Mouse (Mus musculus): ENCODE data around the gene Sh2d1a.
A peak's percentile ranks its signal among the peaks of the same experiment; 100 is the strongest.

The Sh2d1a gene

GRCm38 (mm10) chrX:42502291-42503043, at the start of gene Sh2d1a:
TSS of gene Sh2d1a (plus strand) at chrX:42502453.
- DNase-seq (ENCODE audit: low spot score in 2 of 2): peak in 1 of 2 experiments; percentile 12

- DNase-seq (ENCODE audit: low spot score in 2 of 2): no peak
Measured at GRCm38 (mm10) chrX:42453001-42453400, 49.3 kb upstream of the Sh2d1a start.

DNA sequence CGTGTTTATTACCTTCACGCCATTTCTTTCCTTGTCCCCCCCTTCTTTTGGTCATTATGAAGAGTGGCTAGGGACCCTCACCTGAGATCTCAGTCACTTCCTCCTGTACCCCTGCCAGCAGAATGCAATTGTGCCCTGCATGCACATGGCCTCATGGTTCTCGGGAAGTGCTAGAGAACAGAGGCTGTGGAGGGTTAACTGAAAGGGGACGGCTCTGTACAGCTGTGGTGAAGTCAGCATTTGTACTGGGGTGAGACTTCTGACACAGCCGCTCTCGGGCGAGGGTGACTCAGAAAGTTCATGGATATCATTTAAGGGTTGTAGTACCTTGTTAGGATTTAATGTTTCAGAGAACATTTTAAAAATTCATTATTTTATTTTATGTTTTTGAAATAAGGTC, 47.7 kb upstream of the Sh2d1a start:
- no peak for DNase-seq (ENCODE audit: low spot score in 2 of 2)

DNA sequence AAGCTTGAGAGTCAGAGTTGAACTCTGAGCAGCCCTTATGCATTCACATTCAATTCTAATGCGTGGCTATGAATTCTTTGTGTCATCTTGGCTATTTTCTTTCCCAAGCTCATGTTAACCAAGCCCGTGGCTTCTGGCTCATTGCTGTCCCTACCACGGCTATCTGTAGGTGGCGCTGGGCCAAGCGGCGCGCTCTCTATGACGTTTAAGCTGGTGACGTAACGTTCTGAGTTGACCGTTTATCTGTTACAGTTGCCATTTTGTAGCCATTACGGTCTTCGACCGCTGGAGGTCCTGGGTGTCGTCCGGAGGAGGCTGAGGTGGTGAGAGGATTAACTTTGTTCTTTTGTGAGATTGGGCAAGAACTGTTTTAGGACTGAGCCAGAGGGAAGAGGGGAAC, 12.8 kb upstream of the Sh2d1a start, which contains the start of gene Tex13c2:
TSS of gene Tex13c2 (plus strand) at position 246 of the 400 bp plus-strand sequence.
- DNase-seq (ENCODE audit: low spot score in 2 of 2): no peak

GRCm38 (mm10) chrX:42490336-42490735, 11.9 kb upstream of the Sh2d1a start:
- DNase-seq (ENCODE audit: low spot score in 2 of 2): no peak

GRCm38 (mm10) chrX:42500538-42500937, 1.7 kb upstream of the Sh2d1a start:
- DNase-seq (ENCODE audit: low spot score in 2 of 2): no peak

DNA sequence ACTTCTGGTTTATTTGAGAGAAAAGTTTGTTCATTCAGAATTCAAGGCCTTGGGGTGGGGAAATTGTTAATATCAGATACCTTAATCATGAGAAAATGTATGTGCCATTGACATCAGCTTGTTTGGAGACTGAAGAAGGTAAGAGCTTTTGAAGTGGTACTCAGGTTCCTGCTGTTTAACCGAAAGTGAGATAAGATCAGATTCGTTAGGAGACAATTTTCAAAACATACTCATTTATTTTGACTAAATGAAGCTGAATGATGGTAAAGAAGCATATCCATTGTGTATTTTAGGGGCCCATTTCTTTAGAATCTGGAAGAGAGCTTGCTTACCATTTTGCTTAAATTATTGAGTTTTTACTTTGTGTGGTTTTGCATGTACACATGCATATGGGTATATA, 8.9 kb downstream of the Sh2d1a start:
- DNase-seq (ENCODE audit: low spot score in 2 of 2): no peak

DNA sequence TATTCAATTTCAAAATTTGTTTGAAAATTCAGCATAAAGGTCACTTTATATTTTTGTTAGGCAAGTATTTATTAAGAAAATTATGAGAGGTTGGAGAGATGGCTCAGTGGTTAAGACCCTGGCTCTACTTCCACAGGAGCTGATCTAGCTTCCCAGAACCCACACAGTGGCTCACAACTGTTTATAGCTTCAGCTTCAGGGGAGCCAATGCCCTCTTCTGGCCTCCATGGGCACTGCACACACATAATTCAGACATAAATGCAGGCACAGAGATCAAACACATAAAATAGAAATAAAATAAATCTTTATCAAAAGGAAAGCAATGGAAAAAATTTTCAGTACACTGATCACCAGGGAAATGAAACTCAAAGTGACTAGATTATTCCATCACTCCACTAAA, 10.3 kb downstream of the Sh2d1a start:
- DNase-seq (ENCODE audit: low spot score in 2 of 2): peak in 1 of 2 experiments; percentile 15

GRCm38 (mm10) chrX:42522868-42523267, 20.6 kb downstream of the Sh2d1a start:
- DNase-seq (ENCODE audit: low spot score in 2 of 2): no peak

DNA sequence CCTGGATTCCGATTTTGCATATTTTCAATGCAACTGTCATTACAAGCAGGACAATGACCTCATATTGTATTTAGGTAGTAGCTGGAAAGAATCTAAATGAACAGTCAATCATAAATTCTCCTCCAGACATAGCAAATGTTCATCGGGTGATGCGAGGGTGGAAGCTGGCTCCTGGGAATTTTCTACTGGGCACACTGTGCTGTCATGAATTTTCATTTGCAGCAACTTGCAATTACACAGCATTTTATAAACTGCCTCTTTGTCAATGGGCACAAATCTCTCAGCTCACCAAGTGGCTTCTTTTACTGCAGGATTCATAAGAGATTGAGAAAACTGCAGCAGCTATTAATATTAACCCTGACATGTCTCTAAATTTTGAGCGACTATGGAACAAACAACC, 28.4 kb downstream of the Sh2d1a start:
- DNase-seq (ENCODE audit: low spot score in 2 of 2): no peak

DNA sequence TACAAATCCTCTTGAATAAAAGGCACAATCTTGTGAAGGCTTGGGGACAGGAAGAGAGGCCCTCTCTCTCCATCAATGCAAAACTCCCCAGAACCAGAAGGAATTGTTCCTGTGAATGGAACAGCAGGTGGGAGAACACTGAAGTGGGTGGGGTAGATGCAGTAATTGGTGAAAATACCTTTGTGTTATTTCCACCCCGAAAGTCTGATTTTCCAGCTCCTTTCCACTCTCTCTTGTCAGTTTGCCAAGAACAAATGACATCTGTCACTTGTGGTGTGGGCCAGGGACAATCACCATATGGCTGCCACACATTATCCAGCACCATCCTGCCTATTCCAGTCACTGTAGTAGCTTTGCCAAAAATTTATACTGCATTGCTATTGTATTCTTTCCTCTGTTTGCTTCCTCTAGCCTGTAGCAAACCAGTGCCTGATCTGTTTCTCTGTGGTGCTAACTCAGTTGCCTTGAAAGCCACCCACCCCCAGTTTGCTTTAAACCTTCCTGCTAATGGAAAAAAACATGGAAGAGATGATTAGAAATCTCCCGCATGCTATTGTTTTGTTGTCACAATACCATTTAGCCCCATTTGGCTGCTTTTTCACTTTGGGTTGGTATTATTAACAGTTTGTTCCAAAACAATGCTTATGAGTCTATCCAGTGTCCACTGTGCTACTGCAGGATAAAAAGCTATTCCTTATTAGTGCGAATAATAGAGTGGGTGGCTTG, 37.9 kb downstream of the Sh2d1a start:
- DNase-seq (ENCODE audit: low spot score in 2 of 2): no peak

GRCm38 (mm10) chrX:42540756-42541053, 38.5 kb downstream of the Sh2d1a start:
- peak; percentile 20 to 68 for DNase-seq (ENCODE audit: low spot score in 2 of 2)

DNA sequence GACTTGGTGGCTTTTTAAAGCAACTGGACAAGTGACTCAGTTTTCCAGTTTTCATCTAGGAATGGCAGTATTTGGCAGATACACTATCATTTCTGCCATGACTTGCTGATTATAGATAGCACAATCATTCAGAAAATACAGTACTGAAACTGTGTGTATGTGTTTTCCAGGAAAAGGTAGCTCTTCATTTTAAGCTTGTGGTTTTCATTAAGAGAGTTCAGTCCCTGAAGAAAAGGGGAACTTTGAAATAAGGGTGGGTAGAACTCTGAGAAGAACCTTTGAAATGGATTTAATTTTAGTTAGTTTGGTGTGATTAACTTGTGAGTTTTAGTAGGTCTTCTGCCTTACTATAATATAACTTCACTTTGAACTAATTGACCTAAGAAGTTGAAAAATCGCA, 42.8 kb downstream of the Sh2d1a start:
- DNase-seq (ENCODE audit: low spot score in 2 of 2): no peak

DNA sequence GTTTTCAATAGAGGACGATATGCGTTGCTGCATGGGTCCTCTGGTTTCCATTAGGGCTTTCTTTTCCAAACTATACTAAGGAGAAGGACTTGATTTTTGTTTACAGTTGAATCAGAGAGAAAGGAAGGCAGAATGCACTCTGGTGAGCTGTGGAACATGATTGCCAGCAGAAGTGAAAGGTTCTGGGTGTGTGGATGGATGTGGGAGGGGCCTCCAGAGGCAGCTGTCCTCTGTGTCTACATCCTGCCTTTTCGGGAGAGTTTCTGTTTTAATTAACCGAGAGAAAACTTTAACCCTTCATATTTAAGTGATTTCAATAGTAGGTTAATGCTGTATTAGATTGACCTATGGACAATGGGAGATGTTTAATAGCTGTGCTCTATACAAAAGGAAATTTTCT, 46.3 kb downstream of the Sh2d1a start:
- no peak for DNase-seq (ENCODE audit: low spot score in 2 of 2)

GRCm38 (mm10) chrX:42557284-42557683, 55.0 kb downstream of the Sh2d1a start:
- peak in 1 of 2 experiments; percentile 14 for DNase-seq (ENCODE audit: low spot score in 2 of 2)

GRCm38 (mm10) chrX:42558683-42559082, 56.4 kb downstream of the Sh2d1a start:
- no peak for DNase-seq (ENCODE audit: low spot score in 2 of 2)
